Mouse (Mus musculus) olfactory bulb, adult 2 months (tissue): ENCODE data around the gene Reps1.

ENCODE experiments used
- CTCF ChIP-seq: fragments of 200-500 bp; IDR thresholded peaks from 2 replicates; pipeline ENCODE4 v1.5.1; 2012; ENCODE audit warnings: low read depth, mild to moderate bottlenecking, low read length, moderate library complexity; ENCODE audit not compliant: insufficient read depth
- POLR2A ChIP-seq: fragments of 200-500 bp; IDR thresholded peaks from 2 replicates; pipeline ENCODE4 v1.6.1; 2012; ENCODE audit warnings: mild to moderate bottlenecking, low read depth, low read length, moderate library complexity; ENCODE audit not compliant: insufficient read depth

DNA sequence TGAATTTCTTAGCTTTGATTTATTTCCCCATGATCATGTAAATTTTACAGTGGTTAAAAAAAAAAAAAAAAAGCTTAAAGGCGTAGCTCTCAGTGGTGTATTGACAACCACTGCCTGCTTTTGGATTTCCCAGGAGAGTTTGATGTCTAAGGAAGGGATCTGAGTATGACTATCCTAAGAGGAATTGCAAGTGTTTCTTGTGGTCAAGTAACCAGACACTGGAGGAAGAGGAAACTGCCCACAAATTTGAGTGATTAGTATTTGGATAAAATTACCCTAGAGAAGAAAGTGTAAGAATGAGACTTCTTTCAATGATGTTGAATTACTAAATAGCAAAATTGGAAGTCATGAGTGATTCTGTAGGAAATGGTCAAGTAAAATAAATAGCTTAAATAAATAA, 25.9 kb downstream of the Reps1 start:
- TF ChIP-seq POLR2A (no peak), CTCF (no peak)
